Mouse (Mus musculus) bone marrow, adult 2 months (tissue): ENCODE measurements around the gene Phldb2.

Experiments used
- CTCF ChIP-seq: fragments of 200-500 bp; IDR thresholded peaks from 2 replicates; pipeline ENCODE4 v1.5.1; 2011; ENCODE audit warnings: low read length, control low read depth; ENCODE audit not compliant: control insufficient read depth, insufficient read depth
- POLR2A ChIP-seq: fragments of 200-500 bp; IDR thresholded peaks from 2 replicates; pipeline ENCODE4 v1.6.1; 2011; ENCODE audit warnings: low read depth, mild to moderate bottlenecking, control low read depth, low read length, borderline replicate concordance; ENCODE audit not compliant: control insufficient read depth

GRCm38 (mm10) chr16:45998231-45998630, 44.8 kb upstream of the Phldb2 start:
- no peak for TF ChIP-seq CTCF
- TF ChIP-seq POLR2A = no peak
